Mouse (Mus musculus) hindbrain, embryonic 14.5 days (tissue): ENCODE measurements at regions not wholly inside any gene's neighbourhood (a gene's known extent, or its start where the extent isn't known, plus 50 kb on each side); places are given as distances from the start of the nearest gene placed in this dataset.

Experiments
- ATAC-seq: fragments of 200-750 bp; cut with Nextera tagmentation; 2 replicates; pipeline ENCODE4 v1.8.0; 2017; ENCODE audit warnings: moderate number of reproducible peaks, mild to moderate bottlenecking, moderate TSS enrichment, moderate library complexity; ENCODE audit not compliant: low FRiP score
- DNase-seq: peaks from one replicate; pipeline ENCODE4 v3.0.0-alpha.2; 2015; ENCODE audit warnings: low spot score
- H3K27ac ChIP-seq: fragments of 300-500 bp; sonication (generic); 2 replicates; pipeline ENCODE4 v1.5.1; 2014; ENCODE audit warnings: mild to moderate bottlenecking, moderate library complexity
- H3K27me3 ChIP-seq: fragments of 300-500 bp; sonication (generic); 2 replicates; pipeline ENCODE4 v1.6.1; 2014; ENCODE audit warnings: mild to moderate bottlenecking, low read length, mixed read lengths; ENCODE audit not compliant: control insufficient read depth, insufficient read depth
- H3K36me3 ChIP-seq: fragments of 300-500 bp; sonication (generic); replicated peaks from 2 replicates; pipeline ENCODE4 v1.6.1; 2014; ENCODE audit not compliant: control insufficient read depth, insufficient read depth
- H3K4me1 ChIP-seq: fragments of 300-500 bp; sonication (generic); replicated peaks from 2 replicates; pipeline ENCODE4 v1.6.1; 2014; ENCODE audit warnings: antibody characterized with exemption, low read length, mixed read lengths; ENCODE audit not compliant: control insufficient read depth, insufficient read depth
- H3K4me2 ChIP-seq: fragments of 300-500 bp; sonication (generic); replicated peaks from 2 replicates; pipeline ENCODE4 v1.6.1; 2014; ENCODE audit warnings: mild to moderate bottlenecking, moderate library complexity
- H3K4me3 ChIP-seq: fragments of 300-500 bp; sonication (generic); replicated peaks from 2 replicates; pipeline ENCODE4 v1.5.1; 2014; ENCODE audit warnings: mild to moderate bottlenecking, low read length
- H3K9ac ChIP-seq: fragments of 300-500 bp; sonication (generic); 2 replicates; pipeline ENCODE4 v1.6.1; 2014
- H3K9me3 ChIP-seq: fragments of 300-500 bp; sonication (generic); 2 replicates; pipeline ENCODE4 v1.6.1; 2016; ENCODE audit warnings: low read length; ENCODE audit not compliant: control insufficient read depth
- WGBS: fragments of 180-500 bp; shearing (Covaris S2); extraction: QIAGEN DNeasy Blood & Tissue Kit; methylation state at CpG from one replicate; pipeline ENCODE4 v1.1.7; 2014; 5-methylcytosine and 5-hydroxymethylcytosine counted together

- 74% methylated on average over 4 of the region's 4 CpGs for WGBS
- DNase-seq: peak; percentile 44
- H3K27ac ChIP-seq: no peak overlapping the region
These were observed 482.0 kb upstream of the 4931408C20Rik start for GRCm38 (mm10) chr1:27169278-27169677.

More at GRCm38 (mm10) chr1:27169278-27169677, 482.0 kb upstream of the 4931408C20Rik start:
- ATAC-seq: no peak
- no peaks in the 10 kb centered on the region for H3K27me3 ChIP-seq
- no peak overlapping the region for H3K4me2 ChIP-seq
- H3K36me3 ChIP-seq: no peaks in the 10 kb centered on the region
- H3K9ac ChIP-seq: no peak overlapping the region
- H3K4me1 ChIP-seq: no peaks in the 10 kb centered on the region
- H3K9me3 ChIP-seq: no peaks in the 10 kb centered on the region
- H3K4me3 ChIP-seq: no peak overlapping the region
